Mouse (Mus musculus) central nervous system, embryonic 11.5 days (tissue): Measurements from ENCODE around the gene Npepl1. TPM values are rescaled to one million over a fixed set of nuclear protein-coding genes. Genes with fewer than 3 reads are reported as not detected.

Experiments used
- polyA plus RNA-seq: library from polyadenylated mRNA; depleted of rRNA; stranded (reverse); fragments of >200 nt; gene quantifications from 2 replicates; pipeline ENCODE4 v1.2.3, GENCODE M21; 2012; rRNA removed

The Npepl1 gene
- polyA plus RNA-seq, result 43.4 and 62.7 TPM in 2 replicates

GRCm38 (mm10) chr2:174109991-174110782 is at the start of gene Npepl1:
Npepl1 (plus strand) TSS chr2:174110349.

GRCm38 (mm10) chr2:174075673-174076432 is 34.3 kb upstream of the Npepl1 start, which contains the start of gene Stx16:
Stx16 (plus strand) TSS chr2:174076308.

Other genes starting within 250 kb of the Npepl1 start
- gene Stx16, start 34.0 kb upstream of the Npepl1 start, polyA plus RNA-seq, result 60.1 and 76.9 TPM in 2 replicates
- 1,363 and 1,786 TPM in 2 replicates for gene Gnas, start 174.0 kb downstream of the Npepl1 start, polyA plus RNA-seq
- gene Gm20721, start 236.4 kb downstream of the Npepl1 start, polyA plus RNA-seq, result 0.23 and 4.1 TPM in 2 replicates